Mouse (Mus musculus) ES-Bruce4 (cell line): ENCODE results near the gene Trpm2. TPM values are rescaled to one million over a fixed set of nuclear protein-coding genes. Genes with fewer than 3 reads are reported as not detected.

Experiments used
- H3K27ac ChIP-seq: 2 replicates; pipeline ENCODE4 v1.5.1; 2012; ENCODE audit warnings: low read length, inconsistent platforms; ENCODE audit not compliant: insufficient read depth
- H3K27me3 ChIP-seq: 2 replicates; pipeline ENCODE4 v1.6.1; 2012; ENCODE audit warnings: mild to moderate bottlenecking, low read length, inconsistent platforms; ENCODE audit not compliant: control insufficient read depth, poor library complexity, insufficient read depth, severe bottlenecking
- H3K36me3 ChIP-seq: 2 replicates; pipeline ENCODE4 v1.6.1; 2012; ENCODE audit warnings: inconsistent platforms, mild to moderate bottlenecking, low read length, moderate library complexity; ENCODE audit not compliant: control insufficient read depth, poor library complexity, insufficient read depth, severe bottlenecking
- H3K4me1 ChIP-seq: one replicate; pipeline ENCODE4 v1.8.1; 2011; ENCODE audit warnings: low read length; ENCODE audit not compliant: control insufficient read depth, insufficient read depth
- H3K4me3 ChIP-seq: 2 replicates; pipeline ENCODE4 v1.5.1; 2011; ENCODE audit warnings: low read depth, mild to moderate bottlenecking, low read length
- H3K9ac ChIP-seq: 2 replicates; pipeline ENCODE4 v1.6.1; 2012; ENCODE audit warnings: low read depth, mild to moderate bottlenecking, inconsistent platforms; ENCODE audit not compliant: poor library complexity, severe bottlenecking
- H3K9me3 ChIP-seq: replicated peaks from 2 replicates; pipeline ENCODE4 v1.6.1; 2012; ENCODE audit warnings: mild to moderate bottlenecking, low read length, inconsistent platforms; ENCODE audit not compliant: control insufficient read depth, poor library complexity, insufficient read depth, severe bottlenecking
- CTCF ChIP-seq: IDR thresholded peaks from one replicate; pipeline ENCODE4 v1.8.1; 2011; ENCODE audit warnings: low read depth, low read length
- EP300 ChIP-seq: IDR thresholded peaks from 2 replicates; pipeline ENCODE4 v1.6.1; 2011; ENCODE audit warnings: low read depth, low read length; ENCODE audit not compliant: insufficient read depth
- POLR2A ChIP-seq: IDR thresholded peaks from one replicate; pipeline ENCODE4 v1.8.1; 2011; ENCODE audit warnings: low read length; ENCODE audit not compliant: insufficient read depth
- polyA plus RNA-seq: library from polyadenylated mRNA; stranded (reverse); fragments of >200 nt; gene quantifications from 2 replicates; pipeline ENCODE4 v1.2.4, GENCODE M21; 2011; ENCODE audit warnings: low read depth; ENCODE audit not compliant: missing spikeins, insufficient read depth, insufficient read length

The Trpm2 gene
- polyA plus RNA-seq, 1 experiment: 0.07 TPM

DNA sequence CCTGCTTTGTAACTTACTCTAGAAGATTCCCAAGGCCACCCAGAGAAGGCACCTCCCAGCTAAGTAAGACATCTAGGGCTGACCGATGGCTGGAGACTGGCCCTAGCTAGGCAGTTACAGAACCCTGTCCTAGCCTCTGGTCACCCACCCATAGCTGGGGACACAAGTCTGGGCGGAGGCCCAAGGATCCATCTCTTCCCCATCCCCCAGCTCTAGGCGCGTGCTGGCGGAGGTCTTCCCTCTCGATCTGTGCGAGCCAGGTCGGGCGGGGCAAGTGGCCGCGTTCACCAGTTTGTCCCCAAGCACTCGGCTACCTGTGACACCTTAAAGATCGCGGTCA lies 68.5 kb downstream of the Trpm2 start:
- H3K36me3 ChIP-seq: no peaks in the 10 kb centered on the region
- H3K9ac ChIP-seq: peak overlapping the region; percentile 73
- no peaks in the 10 kb centered on the region for H3K9me3 ChIP-seq
- TF ChIP-seq POLR2A (no peak), CTCF (no peak), EP300 (no peak)
- H3K27me3 ChIP-seq: no peaks in the 10 kb centered on the region
- no peak overlapping the region for H3K27ac ChIP-seq
- H3K4me3 ChIP-seq: peak overlapping the region; percentile 93
- H3K4me1 ChIP-seq: no peaks in the 10 kb centered on the region

DNA sequence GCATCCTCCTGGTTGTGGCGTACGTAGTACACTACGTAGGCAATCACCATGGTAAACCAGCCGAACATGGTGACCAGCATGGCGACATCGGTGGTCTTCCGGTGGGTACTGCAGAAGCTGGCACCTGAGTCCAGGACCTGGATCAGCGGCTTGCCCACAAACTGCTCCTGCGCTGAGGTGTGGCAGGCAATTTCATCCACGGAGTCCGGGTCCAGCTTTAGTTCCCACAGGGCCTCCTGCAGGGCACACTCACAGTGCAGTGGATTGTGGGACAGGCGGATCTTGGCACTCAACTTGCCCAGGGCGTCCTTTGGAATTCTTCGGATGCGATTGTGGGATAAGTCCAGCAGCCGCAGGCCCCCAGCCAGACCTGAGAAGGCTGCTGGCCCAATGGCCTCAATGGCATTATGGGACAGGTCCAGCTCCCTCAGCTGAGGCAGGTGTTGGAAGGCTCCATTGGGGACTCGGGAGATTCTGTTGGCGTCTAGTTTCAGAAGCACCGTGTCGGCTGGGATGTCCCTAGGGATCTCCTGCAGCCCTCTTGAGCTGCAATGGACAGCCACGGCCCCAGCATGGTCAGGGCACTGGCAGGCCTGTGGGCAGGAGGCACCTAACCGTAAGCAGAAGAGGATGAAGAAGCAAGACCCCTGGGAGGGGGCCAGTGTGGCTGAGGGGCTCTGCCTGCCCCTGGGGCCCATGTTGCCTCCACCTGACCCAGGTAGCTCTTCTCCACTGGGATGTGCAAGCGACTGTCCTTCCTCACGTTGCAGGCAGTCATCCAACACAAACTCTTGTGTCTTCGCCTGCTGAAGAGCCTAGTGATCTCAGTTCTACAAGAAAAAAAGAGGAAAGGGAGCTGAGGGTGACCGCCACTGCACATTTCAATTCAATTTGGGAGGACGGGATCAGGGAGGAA lies 69.2 kb downstream of the Trpm2 start:
- H3K4me3 ChIP-seq: peak overlapping the region; percentile 93
- no peaks in the 10 kb centered on the region for H3K4me1 ChIP-seq
- no peaks in the 10 kb centered on the region for H3K9me3 ChIP-seq
- H3K27me3 ChIP-seq: no peaks in the 10 kb centered on the region
- H3K27ac ChIP-seq: no peak overlapping the region
- peak overlapping the region; percentile 73 for H3K9ac ChIP-seq
- TF ChIP-seq POLR2A (no peak), CTCF (no peak), EP300 (no peak)
- no peaks in the 10 kb centered on the region for H3K36me3 ChIP-seq

DNA sequence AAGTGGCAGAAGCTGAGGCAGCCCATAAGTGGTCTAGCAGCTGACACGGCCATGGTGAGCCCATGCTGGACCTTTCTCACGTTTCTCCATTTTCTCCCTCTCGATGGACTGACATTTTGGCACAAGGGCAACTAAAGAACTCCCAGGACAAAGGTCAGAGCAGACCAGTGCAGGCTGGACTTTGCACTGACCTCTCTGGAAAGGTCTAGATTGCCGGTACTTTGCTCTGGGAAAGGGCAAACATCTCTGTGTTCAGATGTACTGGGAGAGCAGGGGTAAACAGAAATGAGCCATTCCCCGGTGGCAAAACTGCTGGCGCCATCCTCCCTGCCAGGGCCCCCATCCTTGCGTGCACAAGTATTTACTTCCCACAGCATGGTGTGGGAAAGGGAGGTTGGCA lies 70.2 kb downstream of the Trpm2 start:
- TF ChIP-seq POLR2A: no peak
- no peak for TF ChIP-seq CTCF
- no peak for TF ChIP-seq EP300
- Histone ChIP-seq H3K4me1 (no peaks in the 10 kb centered on the region), H3K9ac (no peak overlapping the region), H3K27ac (no peak overlapping the region), H3K36me3 (no peaks in the 10 kb centered on the region), H3K9me3 (no peaks in the 10 kb centered on the region), H3K4me3 (no peak overlapping the region), H3K27me3 (no peaks in the 10 kb centered on the region)

DNA sequence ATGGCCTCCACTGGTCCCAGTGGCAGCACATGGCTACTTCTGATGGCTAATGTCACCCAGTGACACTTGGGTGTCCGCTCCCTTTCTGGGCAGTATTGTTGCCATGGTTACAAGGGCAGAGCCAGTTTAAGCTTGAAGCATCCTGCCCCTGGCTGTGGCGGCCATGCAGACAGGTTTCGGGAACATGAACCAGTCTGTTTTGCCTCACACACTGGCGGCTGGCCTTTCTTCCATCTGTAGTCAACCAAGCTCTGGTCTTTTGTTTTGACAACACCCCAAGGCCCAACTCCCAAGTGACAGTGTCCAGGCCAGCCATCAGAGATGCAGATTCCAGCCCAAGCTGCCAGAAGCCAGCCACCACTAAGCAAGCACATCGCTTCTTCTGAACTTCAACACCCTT lies 74.8 kb downstream of the Trpm2 start:
- no peaks in the 10 kb centered on the region for H3K27me3 ChIP-seq
- H3K4me3 ChIP-seq: no peak overlapping the region
- H3K27ac ChIP-seq: no peak overlapping the region
- TF ChIP-seq EP300: no peak
- no peak for TF ChIP-seq CTCF
- TF ChIP-seq POLR2A: no peak
- no peaks in the 10 kb centered on the region for H3K9me3 ChIP-seq
- H3K36me3 ChIP-seq: no peaks in the 10 kb centered on the region
- H3K9ac ChIP-seq: no peak overlapping the region
- H3K4me1 ChIP-seq: no peaks in the 10 kb centered on the region

DNA sequence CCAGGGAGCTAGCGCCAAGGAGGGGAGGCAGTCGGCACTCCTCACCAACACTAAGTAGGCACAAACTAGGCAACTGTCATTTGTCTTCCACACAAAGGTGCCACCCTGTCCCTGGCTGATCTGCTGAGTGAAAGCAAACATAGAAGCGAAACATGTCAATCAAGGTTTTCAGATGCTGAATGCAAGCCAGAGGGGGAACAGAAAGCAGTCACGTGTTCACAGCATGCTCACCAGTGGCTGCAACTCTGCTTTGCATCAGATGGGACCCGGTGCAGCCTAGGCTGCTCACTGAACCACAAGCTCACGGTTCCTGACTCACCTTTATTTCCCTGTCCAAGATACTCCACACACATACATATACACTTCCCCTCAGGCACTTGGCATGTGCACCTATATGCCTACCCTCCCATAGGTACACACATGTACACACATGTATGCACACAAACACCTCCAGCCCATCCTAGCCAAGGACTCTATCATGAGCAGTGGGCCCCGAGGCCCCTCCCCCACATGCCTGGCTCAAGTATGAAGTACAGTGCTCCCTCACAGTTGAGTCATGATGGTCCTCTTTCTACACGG lies 79.3 kb downstream of the Trpm2 start:
- TF ChIP-seq POLR2A: no peak
- TF ChIP-seq CTCF: no peak
- TF ChIP-seq EP300: no peak

DNA sequence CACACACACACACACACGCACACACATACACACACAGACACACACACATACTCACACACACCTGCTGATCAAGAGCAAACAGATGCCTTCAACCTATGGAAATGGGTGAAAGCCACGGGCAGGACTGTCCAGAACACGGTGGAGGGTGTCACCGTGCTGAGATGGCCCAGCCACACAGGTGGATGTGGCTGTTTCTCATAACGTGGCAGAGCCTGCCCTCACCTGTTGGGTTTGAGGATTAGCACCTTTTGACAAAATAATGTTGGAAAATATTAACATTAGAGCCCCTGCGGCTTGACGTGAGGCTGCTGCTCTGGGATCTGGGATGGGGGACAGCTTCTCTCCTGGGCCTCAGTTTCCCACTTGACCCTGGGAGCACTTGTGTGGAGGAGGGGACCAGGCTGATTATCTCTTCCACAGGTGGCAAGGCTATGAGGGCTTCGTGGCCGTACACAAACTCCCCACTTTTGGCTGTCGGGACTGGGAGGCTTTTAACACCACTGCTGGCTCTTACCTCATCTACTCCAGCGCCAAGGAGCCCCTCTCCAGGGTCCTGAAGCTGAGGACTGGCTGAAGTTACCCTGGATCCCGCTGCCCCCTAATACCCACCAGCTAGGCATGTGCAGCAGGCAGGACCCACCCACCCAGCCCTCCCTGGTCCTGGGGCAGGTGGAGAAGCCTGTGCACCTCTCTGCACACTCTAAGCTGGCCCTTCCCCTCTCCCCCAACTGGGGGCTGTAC lies 84.2 kb downstream of the Trpm2 start:
- Histone ChIP-seq H3K36me3 (no peaks in the 10 kb centered on the region), H3K9ac (no peak overlapping the region), H3K4me1 (no peaks in the 10 kb centered on the region), H3K27me3 (no peaks in the 10 kb centered on the region), H3K27ac (no peak overlapping the region), H3K4me3 (no peak overlapping the region), H3K9me3 (no peaks in the 10 kb centered on the region)
- TF ChIP-seq CTCF: no peak
- TF ChIP-seq EP300: no peak
- no peak for TF ChIP-seq POLR2A

More for the DNA sequence above, 79.3 kb downstream of the Trpm2 start:
- Histone ChIP-seq H3K4me3 (no peak overlapping the region), H3K27me3 (no peaks in the 10 kb centered on the region), H3K36me3 (no peaks in the 10 kb centered on the region), H3K27ac (no peak overlapping the region), H3K4me1 (no peaks in the 10 kb centered on the region), H3K9ac (no peak overlapping the region), H3K9me3 (no peaks in the 10 kb centered on the region)
